Mouse (Mus musculus) embryonic facial prominence, embryonic 11.5 days (tissue): ENCODE measurements around the gene Rnf144a. TPM values are rescaled to one million over a fixed set of nuclear protein-coding genes. Genes with fewer than 3 reads are reported as not detected.

ENCODE experiments used
- ATAC-seq: fragments of 200-750 bp; cut with Nextera tagmentation; replicated peaks from 2 replicates; pipeline ENCODE4 v1.8.0; 2017; ENCODE audit warnings: low read depth; ENCODE audit not compliant: insufficient number of reproducible peaks, low FRiP score, low TSS enrichment
- DNase-seq: peaks from one replicate; pipeline ENCODE4 v3.0.0-alpha.2; 2015; ENCODE audit warnings: low spot score
- H3K27ac ChIP-seq: fragments of 300-500 bp; sonication (generic); replicated peaks from 2 replicates; pipeline ENCODE4 v1.5.1; 2014; ENCODE audit warnings: mild to moderate bottlenecking, low read depth, low read length, control low read depth
- H3K27me3 ChIP-seq: fragments of 300-500 bp; sonication (generic); 2 replicates; pipeline ENCODE4 v1.6.1; 2014; ENCODE audit warnings: mild to moderate bottlenecking, low read length, moderate library complexity, mixed read lengths; ENCODE audit not compliant: control insufficient read depth, insufficient read depth
- H3K36me3 ChIP-seq: fragments of 300-500 bp; sonication (generic); replicated peaks from 2 replicates; pipeline ENCODE4 v1.6.1; 2014; ENCODE audit warnings: low read depth, mild to moderate bottlenecking, low read length, moderate library complexity, mixed read lengths; ENCODE audit not compliant: control insufficient read depth, insufficient read depth
- H3K4me1 ChIP-seq: fragments of 300-500 bp; sonication (generic); 2 replicates; pipeline ENCODE4 v1.6.1; 2014; ENCODE audit warnings: low read length, mixed read lengths; ENCODE audit not compliant: control insufficient read depth, insufficient read depth
- H3K4me2 ChIP-seq: fragments of 300-500 bp; sonication (generic); 2 replicates; pipeline ENCODE4 v1.6.1; 2014; ENCODE audit warnings: low read depth, mild to moderate bottlenecking, control low read depth, low read length, moderate library complexity
- H3K4me3 ChIP-seq: fragments of 300-500 bp; sonication (generic); 2 replicates; pipeline ENCODE4 v1.5.1; 2014; ENCODE audit warnings: low read depth, low read length, control low read depth
- H3K9ac ChIP-seq: fragments of 300-500 bp; sonication (generic); replicated peaks from 2 replicates; pipeline ENCODE4 v1.6.1; 2014; ENCODE audit warnings: mild to moderate bottlenecking, control low read depth, low read length
- H3K9me3 ChIP-seq: fragments of 300-500 bp; sonication (generic); replicated peaks from 2 replicates; pipeline ENCODE4 v1.6.1; 2016; ENCODE audit warnings: mild to moderate bottlenecking, low read length, inconsistent platforms, mixed read lengths; ENCODE audit not compliant: control insufficient read depth
- WGBS: fragments of 180-500 bp; shearing (Covaris S2); extraction: QIAGEN DNeasy Blood & Tissue Kit; methylation state at CpG from one replicate; pipeline ENCODE4 v1.1.7; 2014; 5-methylcytosine and 5-hydroxymethylcytosine counted together
- polyA plus RNA-seq: library from polyadenylated mRNA; unstranded; fragments of >200 nt; fragmentation: Nextera tagmentation; extraction: Ambion mirVana; gene quantifications from 2 replicates; pipeline ENCODE4 v1.2.1, GENCODE M21; 2014

The Rnf144a gene
- polyA plus RNA-seq, 1 experiment from 2014 or later: 32.2 TPM

GRCm38 (mm10) chr12:26418322-26418721, 3.3 kb upstream of the Rnf144a start:
- ATAC-seq: no peak
- Histone ChIP-seq H3K4me1 (no peaks in the 10 kb centered on the region; the same call in 1 of the 2 replicates), H3K4me2 (no peak overlapping the region), H3K27me3 (no peaks in the 10 kb centered on the region), H3K9ac (no peak overlapping the region), H3K4me3 (no peak overlapping the region), H3K9me3 (no peaks in the 10 kb centered on the region), H3K36me3 (no peaks in the 10 kb centered on the region), H3K27ac (no peak overlapping the region)
- DNase-seq: no peak
- WGBS: 87% methylated on average over 4 of the region's 4 CpGs

GRCm38 (mm10) chr12:26416636-26417295, 1.7 kb upstream of the Rnf144a start:
- H3K27me3 ChIP-seq: no peaks in the 10 kb centered on the region
- WGBS: 65% methylated on average over 7 of the region's 7 CpGs
- DNase-seq (no peak), ATAC-seq (no peak)
- H3K4me2 ChIP-seq: no peak overlapping the region
- H3K27ac ChIP-seq: no peak overlapping the region
- H3K9me3 ChIP-seq: no peaks in the 10 kb centered on the region
- H3K9ac ChIP-seq: no peak overlapping the region
- no peak overlapping the region for H3K4me3 ChIP-seq
- H3K36me3 ChIP-seq: no peaks in the 10 kb centered on the region
- no peaks in the 10 kb centered on the region; the same call in 1 of the 2 replicates for H3K4me1 ChIP-seq

DNA sequence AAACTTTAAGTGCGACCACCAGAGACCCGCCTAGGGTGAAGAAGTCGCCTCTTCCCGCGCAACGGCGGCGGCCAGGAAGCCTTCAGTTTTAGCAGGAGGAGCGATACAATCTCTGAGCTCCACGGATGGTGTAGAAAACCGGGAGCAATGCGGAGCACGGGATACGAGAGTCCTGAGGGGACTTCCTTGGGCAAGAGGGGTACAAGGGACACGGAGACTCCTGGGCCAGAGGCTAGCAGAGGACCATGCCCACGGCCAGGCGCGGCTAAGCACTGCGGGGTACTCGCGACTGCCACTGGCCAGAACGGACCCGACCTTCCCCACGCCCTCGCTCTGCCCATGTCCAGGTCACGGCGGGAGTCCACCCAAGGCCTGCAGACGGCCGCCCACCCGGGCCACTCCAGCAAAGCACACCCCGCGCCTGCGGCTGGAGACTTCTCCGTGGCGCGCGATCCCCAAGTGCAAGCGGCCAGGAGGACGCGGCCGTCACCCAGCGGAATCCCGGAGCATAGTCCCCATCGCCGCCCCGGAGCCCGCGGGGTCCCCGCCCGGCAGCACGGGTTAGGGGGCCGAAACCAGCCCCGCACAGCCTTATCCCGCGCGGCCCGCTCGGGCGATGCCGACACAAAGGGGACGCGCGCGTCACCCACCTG, 477 bp downstream of the Rnf144a start:
- ATAC-seq (peak; percentile 67), DNase-seq (peak; percentile 36)
- under 1% methylated on average over 64 of the region's 64 CpGs for WGBS
- no peaks in the 10 kb centered on the region for H3K27me3 ChIP-seq
- H3K9ac ChIP-seq: peak overlapping the region; percentile 99
- H3K4me2 ChIP-seq: peak overlapping the region; percentile 72
- peak overlapping the region; percentile 91 for H3K4me3 ChIP-seq
- H3K27ac ChIP-seq: peak overlapping the region; percentile 73
- H3K9me3 ChIP-seq: no peaks in the 10 kb centered on the region
- no peaks in the 10 kb centered on the region for H3K36me3 ChIP-seq
- no peaks in the 10 kb centered on the region; the same call in 1 of the 2 replicates for H3K4me1 ChIP-seq

- WGBS: 4% methylated on average over 8 of the region's 8 CpGs
- Histone ChIP-seq H3K36me3 (no peaks in the 10 kb centered on the region; the same call in 1 of the 2 replicates), H3K4me3 (peak overlapping the region; percentile 91), H3K4me2 (peak overlapping the region; percentile 72), H3K9ac (peak overlapping the region; percentile 99), H3K27ac (peak overlapping the region; percentile 73; the same call in 1 of the 2 replicates), H3K4me1 (no peaks in the 10 kb centered on the region; the same call in 1 of the 2 replicates), H3K9me3 (no peaks in the 10 kb centered on the region), H3K27me3 (no peaks in the 10 kb centered on the region)
- ATAC-seq (peak; percentile 14; the same call in 1 of the 2 replicates), DNase-seq (peak; percentile 35)
These were observed 1.1 kb downstream of the Rnf144a start for GRCm38 (mm10) chr12:26413961-26414411.

DNA sequence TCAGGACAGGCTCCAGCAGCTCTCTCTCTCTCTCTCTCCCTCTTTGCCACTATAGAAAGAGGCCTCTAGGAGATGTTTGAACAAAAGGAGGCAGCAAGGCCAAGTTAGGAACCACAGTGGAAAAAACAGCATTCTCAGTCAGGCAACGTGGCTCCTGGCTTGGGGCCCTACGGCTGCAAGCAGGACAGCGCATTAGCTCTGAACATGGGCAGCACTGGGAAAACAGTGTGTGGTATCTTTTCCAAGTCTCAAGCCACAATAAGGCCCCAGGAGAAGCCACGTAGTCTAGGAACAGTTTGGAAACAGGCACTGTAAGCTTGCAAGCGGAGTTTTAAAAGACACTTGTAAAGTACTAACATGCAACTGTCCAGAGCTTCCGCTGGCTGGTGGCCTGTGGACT, 2.3 kb downstream of the Rnf144a start:
- Histone ChIP-seq H3K9me3 (no peaks in the 10 kb centered on the region), H3K4me3 (no peak overlapping the region), H3K9ac (no peak overlapping the region; the same call in 1 of the 2 replicates), H3K4me1 (no peaks in the 10 kb centered on the region; the same call in 1 of the 2 replicates), H3K27ac (no peak overlapping the region), H3K36me3 (no peaks in the 10 kb centered on the region; the same call in none of the 2 replicates), H3K27me3 (no peaks in the 10 kb centered on the region), H3K4me2 (peak overlapping the region; percentile 25; the same call in 1 of the 2 replicates)
- DNase-seq (no peak), ATAC-seq (no peak)
- 85% methylated on average over 6 of the region's 6 CpGs for WGBS

GRCm38 (mm10) chr12:26411841-26412450, 3.1 kb downstream of the Rnf144a start:
- 83% methylated on average over 10 of the region's 10 CpGs for WGBS
- no peak overlapping the region for H3K4me3 ChIP-seq
- no peaks in the 10 kb centered on the region for H3K9me3 ChIP-seq
- H3K4me1 ChIP-seq: no peaks in the 10 kb centered on the region; the same call in 1 of the 2 replicates
- DNase-seq (no peak), ATAC-seq (no peak)
- no peak overlapping the region for H3K27ac ChIP-seq
- no peaks in the 10 kb centered on the region; the same call in none of the 2 replicates for H3K36me3 ChIP-seq
- H3K4me2 ChIP-seq: no peak overlapping the region
- no peak overlapping the region for H3K9ac ChIP-seq
- H3K27me3 ChIP-seq: no peaks in the 10 kb centered on the region

GRCm38 (mm10) chr12:26410443-26410842, 4.6 kb downstream of the Rnf144a start:
- Histone ChIP-seq H3K9ac (no peak overlapping the region), H3K4me2 (no peak overlapping the region), H3K27me3 (no peaks in the 10 kb centered on the region), H3K4me1 (no peaks in the 10 kb centered on the region; the same call in 1 of the 2 replicates), H3K9me3 (no peaks in the 10 kb centered on the region), H3K36me3 (no peaks in the 10 kb centered on the region; the same call in none of the 2 replicates), H3K4me3 (no peak overlapping the region), H3K27ac (no peak overlapping the region)
- DNase-seq: no peak
- WGBS: 87% methylated on average over 3 of the region's 3 CpGs
- ATAC-seq: no peak
